In genomic region chr11:100870256-100870967, GRCm38 (mm10) we compare ENCODE assay signal across 10 mouse cellular contexts. TPM values are rescaled to one million over a fixed set of nuclear protein-coding genes. Genes with fewer than 3 reads are reported as not detected.
DNase-seq lines count a peak whose midpoint lies in the region; ATAC-seq lines count a peak whose summit lies in the region.
"Had no signal": no experiment of that assay in that cellular context is flagged by ENCODE, and none has a peak within 500 bp of the region (broad histone marks: within the 10 kb centered on the region; RNA-seq: fewer than 3 reads in every experiment).

No protein-coding gene starts in this region.

- no peak overlapping the region for H3K27ac ChIP-seq in kidney, embryonic 16.5 days (ENCODE audit: low read length)
- H3K27ac ChIP-seq in hindbrain, embryonic 12.5 days = no peak overlapping the region
- H3K27ac ChIP-seq: liver, embryonic 14.5 days had no signal

- ATAC-seq in kidney, embryonic 16.5 days (ENCODE audit: low FRiP score, low TSS enrichment) = no peak
- no peak for ATAC-seq in hindbrain, embryonic 12.5 days (ENCODE audit: low FRiP score)

- H3K4me3 ChIP-seq in kidney, embryonic 16.5 days (ENCODE audit: low read length) = no peak overlapping the region
- H3K4me3 ChIP-seq in hindbrain, embryonic 12.5 days = no peak overlapping the region

- no peaks in the 10 kb centered on the region for H3K9me3 ChIP-seq in kidney, embryonic 16.5 days (ENCODE audit: low read length)
- no peaks in the 10 kb centered on the region for H3K9me3 ChIP-seq in hindbrain, embryonic 12.5 days (replicated peaks)

- peak; percentile 64 for DNase-seq in adrenal gland, adult 2 months
- DNase-seq in adrenal gland, postnatal 4 days (ENCODE audit: low spot score in 2 of 2) = no peak
- peak; percentile 71 to 72 for DNase-seq in kidney, adult 8-10 months
- DNase-seq in adipocyte (ENCODE audit: low spot score) = peak; percentile 63
- peak; percentile 63 for DNase-seq in layer of hippocampus, adult 11-12 months (ENCODE audit: low spot score)
- DNase-seq in embryo, embryonic 9.5 days (ENCODE audit: extremely low spot score) = no peak
- DNase-seq: spleen, adult 18-20 months had no signal

- H3K4me2 ChIP-seq in kidney, embryonic 16.5 days (replicated peaks; ENCODE audit: low read depth, low read length) = no peak overlapping the region
- no peak overlapping the region for H3K4me2 ChIP-seq in hindbrain, embryonic 12.5 days (replicated peaks)

- no peaks in the 10 kb centered on the region for H3K4me1 ChIP-seq in kidney, embryonic 16.5 days (ENCODE audit: insufficient read depth, low read length)
- H3K4me1 ChIP-seq in hindbrain, embryonic 12.5 days = peaks cover 3% of the 10 kb centered on the region; the same call in 1 of the 2 replicates

- 81% methylated on average over 10 of the region's 10 CpGs for WGBS in kidney, embryonic 16.5 days
- WGBS in hindbrain, embryonic 12.5 days = 87% methylated on average over 10 of the region's 10 CpGs

- H3K9ac ChIP-seq in kidney, embryonic 16.5 days (replicated peaks; ENCODE audit: low read length) = no peak overlapping the region
- H3K9ac ChIP-seq in hindbrain, embryonic 12.5 days = no peak overlapping the region
- H3K9ac ChIP-seq: liver, embryonic 14.5 days had no signal

- H3K36me3 ChIP-seq in kidney, embryonic 16.5 days (ENCODE audit: insufficient read depth, low read length) = no peaks in the 10 kb centered on the region
- no peaks in the 10 kb centered on the region for H3K36me3 ChIP-seq in hindbrain, embryonic 12.5 days

- H3K27me3 ChIP-seq in kidney, embryonic 16.5 days (ENCODE audit: insufficient read depth, low read length) = no peaks in the 10 kb centered on the region
- H3K27me3 ChIP-seq in hindbrain, embryonic 12.5 days = no peaks in the 10 kb centered on the region

RNA-seq across cellular contexts. Expression of gene Stat5a, which starts 11.3 kb away (rescaled TPM):
- total RNA-seq in adrenal gland, adult 2 months (2021) = 10 to 100 TPM; 27.0 to 38.0 TPM
- polyA plus RNA-seq in adrenal gland, adult 2 months (2012; rRNA removed) = 45.1 and 51.2 TPM in 2 replicates
- 10 to 100 TPM; 34.1 to 42.1 TPM for total RNA-seq in adrenal gland, postnatal 4 days (2021)
- 3.7 and 4.5 TPM in 2 replicates for polyA plus RNA-seq in kidney, embryonic 16.5 days (2015; fragmentation: Nextera tagmentation; extraction: Ambion mirVana)
- polyA plus RNA-seq in hindbrain, embryonic 12.5 days (2016; fragmentation: Nextera tagmentation; extraction: Ambion mirVana) = 1.4 and 2.8 TPM in 2 replicates

RNA-seq across cellular contexts. Expression of gene Stat5b, which starts 19.9 kb away (rescaled TPM):
- 10 to 100 TPM; 60.3 to 65.3 TPM for total RNA-seq in adrenal gland, adult 2 months (2021)
- 43.8 and 53.8 TPM in 2 replicates for polyA plus RNA-seq in adrenal gland, adult 2 months (2012; rRNA removed)
- total RNA-seq in adrenal gland, postnatal 4 days (2021) = 10 to 100 TPM; 68.2 to 68.7 TPM
- polyA plus RNA-seq in kidney, embryonic 16.5 days (2015; fragmentation: Nextera tagmentation; extraction: Ambion mirVana) = 18.7 and 22.5 TPM in 2 replicates
- polyA plus RNA-seq in hindbrain, embryonic 12.5 days (2016; fragmentation: Nextera tagmentation; extraction: Ambion mirVana) = 17.3 and 20.5 TPM in 2 replicates

Comparison
In these comparisons a context has a peak if more than half of its experiments do, and no peak if none do; other contexts are left out.
1. DNase-seq: peak in adrenal gland, adult 2 months (single experiment), kidney, adult 8-10 months (2 of 2), adipocyte (single experiment) and layer of hippocampus, adult 11-12 months (single experiment); none in adrenal gland, postnatal 4 days (0 of 2) and embryo, embryonic 9.5 days (single experiment).